Mouse (Mus musculus) induced T-regulatory cell, adult 2 months (primary cell): ENCODE measurements around the gene Chchd5.

Experiments used
- DNase-seq: peaks from one replicate; pipeline ENCODE4 v3.0.0-alpha.2; 2012; ENCODE audit warnings: low read depth

The Chchd5 gene

GRCm38 (mm10) chr2:129152751-129153150 lies 23.3 kb downstream of the Chchd5 start:
- DNase-seq, result no peak

- DNase-seq, result no peak
Observed at GRCm38 (mm10) chr2:129164815-129165214, 35.3 kb downstream of the Chchd5 start.

DNA sequence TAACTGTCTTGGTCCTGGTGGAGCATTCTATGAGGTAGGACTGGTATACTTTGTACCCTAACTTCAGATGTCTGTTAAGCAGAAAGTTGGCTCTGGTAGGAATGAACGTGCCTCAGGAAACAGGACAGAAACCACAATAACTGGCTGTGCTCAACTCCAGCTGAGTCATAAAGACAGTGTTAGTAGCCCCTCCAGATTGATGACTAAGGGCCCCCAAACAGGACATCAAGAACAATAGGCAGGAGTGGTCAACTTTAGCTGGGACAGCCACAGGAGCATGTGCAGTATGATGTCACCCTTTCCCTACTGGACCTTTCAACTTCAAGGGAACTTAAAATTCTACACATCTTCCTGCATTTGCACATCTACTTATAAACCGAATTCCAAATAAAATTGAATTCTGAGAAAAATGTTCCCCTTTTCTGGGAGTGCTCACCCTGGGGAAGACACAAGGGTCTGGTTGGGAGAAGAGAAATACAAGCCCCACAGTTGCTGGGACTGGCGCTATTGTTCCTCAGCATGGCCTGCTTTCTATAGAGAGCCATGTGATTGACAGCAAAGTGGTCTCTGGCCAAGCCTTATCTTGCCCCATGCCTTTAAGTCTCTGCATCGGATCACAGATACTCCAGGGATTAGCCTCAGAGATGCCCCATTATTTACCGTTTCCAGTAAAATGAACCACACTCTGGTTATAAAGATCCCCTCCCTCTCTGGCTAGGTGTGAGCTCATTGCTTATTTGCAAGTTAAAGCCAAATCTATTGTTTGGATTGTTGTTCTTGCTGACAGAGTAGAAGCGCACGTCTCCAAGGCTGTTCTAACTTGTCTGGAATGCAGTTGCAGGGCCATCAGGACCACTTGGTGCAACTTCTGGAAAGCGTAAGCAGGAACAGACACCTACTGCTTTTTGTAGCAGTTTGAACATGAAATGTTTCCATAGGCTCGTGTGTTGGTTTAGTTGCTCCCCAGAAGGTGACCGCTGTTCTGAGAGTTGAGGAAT lies 37.3 kb downstream of the Chchd5 start:
- DNase-seq, result no peak

GRCm38 (mm10) chr2:129173386-129173785 lies 43.9 kb downstream of the Chchd5 start:
- no peak for DNase-seq

- peak; percentile 73 for DNase-seq
Observed at GRCm38 (mm10) chr2:129174474-129174873, 45.0 kb downstream of the Chchd5 start.

- no peak for DNase-seq
Observed at GRCm38 (mm10) chr2:129175636-129176035, 46.1 kb downstream of the Chchd5 start.

DNA sequence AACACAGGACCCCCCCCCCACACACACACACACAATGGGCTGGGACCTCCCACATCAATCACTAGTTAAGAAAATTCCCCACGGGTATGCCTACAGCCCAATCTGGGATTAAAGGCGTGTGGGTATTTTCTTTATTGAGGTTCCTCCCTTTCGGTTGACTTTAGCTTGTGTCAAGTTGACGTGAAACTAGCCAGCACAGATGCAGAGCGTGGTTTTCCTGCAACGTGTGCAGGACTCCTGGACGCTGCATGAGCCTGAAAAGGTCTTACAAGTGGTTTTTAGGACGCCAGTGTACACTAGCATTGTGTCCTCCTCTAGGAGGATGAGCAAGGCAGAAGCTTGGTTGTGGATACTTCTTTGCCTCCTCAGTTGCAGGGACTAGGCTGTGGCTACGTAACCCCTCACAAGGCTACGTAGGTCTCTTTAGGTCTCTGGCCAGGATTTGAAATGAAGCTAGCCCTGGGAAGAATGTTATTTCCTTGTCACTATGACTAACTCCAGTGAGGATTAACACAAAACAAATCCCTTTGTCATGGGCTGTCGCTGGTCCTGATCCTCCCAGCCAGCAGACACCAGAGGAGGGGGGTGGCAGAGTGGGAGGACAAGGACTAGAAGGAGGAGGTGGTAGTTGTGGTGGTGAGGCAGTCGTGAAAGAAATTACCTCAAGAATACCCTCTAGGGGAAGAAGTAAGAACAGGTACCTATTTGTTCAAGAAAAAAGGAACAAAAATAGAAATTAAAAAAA lies 47.3 kb downstream of the Chchd5 start:
- DNase-seq, result no peak

DNA sequence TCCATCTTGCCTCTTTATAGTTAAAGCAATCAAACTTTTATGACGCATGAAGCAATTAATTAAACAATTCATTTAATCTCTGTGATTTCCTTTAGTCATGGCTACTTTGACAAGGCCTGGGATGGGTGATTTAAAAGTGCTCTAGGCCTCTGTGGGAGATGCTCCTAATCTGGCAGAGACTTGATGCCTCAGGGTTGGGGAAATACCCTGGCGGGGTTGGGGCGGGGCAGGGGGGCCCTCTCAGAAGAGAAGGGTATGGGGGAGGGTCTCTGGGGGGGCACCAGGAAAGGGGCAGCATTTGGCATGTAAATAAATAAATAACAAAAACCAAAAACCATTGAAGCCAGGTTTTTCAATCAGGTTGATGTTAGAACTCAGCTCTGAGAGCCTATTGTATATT lies 48.2 kb downstream of the Chchd5 start:
- DNase-seq, result no peak

DNA sequence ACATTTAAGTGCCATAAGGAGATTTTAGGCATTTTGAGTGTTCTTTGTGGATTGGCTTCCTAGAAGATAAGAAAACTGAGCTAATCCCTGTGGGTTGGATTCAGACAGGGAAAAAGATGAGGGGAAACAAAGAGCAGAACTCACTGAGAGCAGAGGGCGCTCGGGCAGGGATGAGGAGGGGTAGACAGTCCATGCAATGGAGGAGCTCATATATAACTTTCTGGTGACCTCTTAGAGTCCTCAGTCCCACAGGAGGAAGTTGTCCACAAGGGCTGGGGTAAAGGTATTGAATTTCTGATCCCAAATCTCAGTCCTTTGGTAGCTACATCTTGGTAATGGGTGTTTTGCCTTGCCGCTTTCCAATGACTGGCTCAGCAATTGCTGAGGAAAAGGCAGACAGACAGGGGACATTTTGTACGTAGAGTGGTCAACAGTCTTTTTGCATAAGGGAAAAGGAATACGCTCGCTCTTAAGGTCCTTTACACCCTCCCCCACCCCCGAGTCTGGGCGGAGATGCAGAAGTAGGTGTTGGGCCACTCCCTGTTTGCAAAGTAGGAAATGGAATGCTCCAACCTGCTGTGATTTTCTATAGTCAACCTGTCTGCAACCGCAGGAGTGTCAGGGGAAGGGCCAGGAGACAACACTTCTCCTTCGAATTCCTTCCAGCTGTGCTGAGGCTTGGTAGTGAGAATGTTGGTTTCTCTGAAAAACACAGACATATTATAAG lies 48.8 kb downstream of the Chchd5 start:
- no peak for DNase-seq

- DNase-seq, result peak; percentile 79
Observed at GRCm38 (mm10) chr2:129179946-129180853, 50.7 kb downstream of the Chchd5 start.

GRCm38 (mm10) chr2:129181509-129181908 lies 52.0 kb downstream of the Chchd5 start:
- DNase-seq, result peak; percentile 62

DNA sequence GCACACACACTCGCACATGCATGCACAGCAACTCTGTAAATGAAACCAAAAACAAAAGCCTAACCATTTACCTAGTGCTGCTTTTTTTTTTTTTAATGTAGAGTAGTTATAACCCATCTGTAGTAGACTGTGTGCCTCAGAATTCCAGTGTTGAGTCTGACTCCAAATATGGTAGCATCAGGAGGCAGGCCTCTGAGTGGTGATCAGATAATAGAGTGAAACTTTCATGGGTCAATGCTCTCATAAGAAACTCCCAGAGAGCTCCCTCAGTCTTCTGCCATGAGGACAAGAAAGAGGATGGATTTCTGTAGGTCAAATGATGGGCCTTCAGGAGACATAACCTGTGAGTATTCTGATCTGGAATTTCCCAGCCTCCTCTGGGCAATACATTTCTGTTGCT lies 52.9 kb downstream of the Chchd5 start:
- peak; percentile 61 for DNase-seq

GRCm38 (mm10) chr2:129183561-129184031 lies 54.1 kb downstream of the Chchd5 start:
- DNase-seq, result peak; percentile 90
